Mouse (Mus musculus) E14TG2a.4 (cell line): ENCODE measurements around the gene Arid1a.
A peak's percentile ranks its signal among the peaks of the same experiment; 100 is the strongest.

Source experiments
- H3K27me3 ChIP-seq: 2 replicates; pipeline ENCODE4 v1.6.1; 2014; ENCODE audit warnings: low read length, control low read depth; ENCODE audit not compliant: insufficient read depth
- H3K36me3 ChIP-seq: 2 replicates; pipeline ENCODE4 v1.6.1; 2014; ENCODE audit warnings: low read length, control low read depth; ENCODE audit not compliant: insufficient read depth
- H3K4me1 ChIP-seq: replicated peaks from 2 replicates; pipeline ENCODE4 v1.6.1; 2014; ENCODE audit warnings: low read depth, low read length, control low read depth
- H3K4me3 ChIP-seq: replicated peaks from 2 replicates; pipeline ENCODE4 v1.5.1; 2014; ENCODE audit warnings: mild to moderate bottlenecking, low read length
- H3K9me3 ChIP-seq: 2 replicates; pipeline ENCODE4 v1.6.1; 2014; ENCODE audit warnings: low read length, control low read depth
- CTCF ChIP-seq: conservative IDR thresholded peaks from 2 replicates; pipeline ENCODE4 v1.5.1; 2014; ENCODE audit warnings: low read length
- NANOG ChIP-seq: IDR thresholded peaks from 2 replicates; pipeline ENCODE4 v1.6.1; 2014; ENCODE audit warnings: borderline replicate concordance, low read length, mixed read lengths
- POU5F1 ChIP-seq: IDR thresholded peaks from 2 replicates; pipeline ENCODE4 v1.6.1; 2014; ENCODE audit warnings: low read length, borderline replicate concordance

Arid1a gene

DNA sequence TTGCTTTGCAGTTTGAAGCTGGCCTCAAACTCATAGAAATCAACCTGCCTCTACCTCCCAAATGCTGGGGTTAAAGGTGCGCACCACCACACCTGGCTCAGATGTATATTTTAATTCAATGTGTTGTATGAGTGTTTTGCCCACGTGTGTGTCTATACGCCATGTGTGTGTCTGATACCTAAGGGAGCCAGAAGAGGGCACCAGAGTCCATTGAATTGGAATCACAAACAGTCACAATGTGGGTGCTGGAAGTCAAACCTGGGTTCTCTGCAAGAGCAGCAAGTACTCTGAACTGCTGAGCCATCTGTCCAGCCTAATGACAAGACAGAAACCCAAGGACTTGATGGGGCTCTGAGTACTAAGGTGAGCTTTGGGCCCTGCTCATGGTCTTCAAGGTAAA lies 111.4 kb downstream of the Arid1a start:
- Histone ChIP-seq H3K36me3 (no peaks in the 10 kb centered on the region), H3K4me3 (peak overlapping the region; percentile 60; the same call in 1 of the 2 replicates), H3K9me3 (peaks cover 7% of the 10 kb centered on the region), H3K4me1 (peaks cover 16% of the 10 kb centered on the region), H3K27me3 (0 out of 2 replicates have a peak, but pooled peaks cover 2% of the 10 kb centered on the region)
- TF ChIP-seq NANOG: no peak
- no peak for TF ChIP-seq CTCF
- TF ChIP-seq POU5F1: no peak

- no peak for TF ChIP-seq POU5F1
- no peak for TF ChIP-seq NANOG
- TF ChIP-seq CTCF: no peak
These were observed 122.5 kb downstream of the Arid1a start for GRCm38 (mm10) chr4:133634043-133634410.

DNA sequence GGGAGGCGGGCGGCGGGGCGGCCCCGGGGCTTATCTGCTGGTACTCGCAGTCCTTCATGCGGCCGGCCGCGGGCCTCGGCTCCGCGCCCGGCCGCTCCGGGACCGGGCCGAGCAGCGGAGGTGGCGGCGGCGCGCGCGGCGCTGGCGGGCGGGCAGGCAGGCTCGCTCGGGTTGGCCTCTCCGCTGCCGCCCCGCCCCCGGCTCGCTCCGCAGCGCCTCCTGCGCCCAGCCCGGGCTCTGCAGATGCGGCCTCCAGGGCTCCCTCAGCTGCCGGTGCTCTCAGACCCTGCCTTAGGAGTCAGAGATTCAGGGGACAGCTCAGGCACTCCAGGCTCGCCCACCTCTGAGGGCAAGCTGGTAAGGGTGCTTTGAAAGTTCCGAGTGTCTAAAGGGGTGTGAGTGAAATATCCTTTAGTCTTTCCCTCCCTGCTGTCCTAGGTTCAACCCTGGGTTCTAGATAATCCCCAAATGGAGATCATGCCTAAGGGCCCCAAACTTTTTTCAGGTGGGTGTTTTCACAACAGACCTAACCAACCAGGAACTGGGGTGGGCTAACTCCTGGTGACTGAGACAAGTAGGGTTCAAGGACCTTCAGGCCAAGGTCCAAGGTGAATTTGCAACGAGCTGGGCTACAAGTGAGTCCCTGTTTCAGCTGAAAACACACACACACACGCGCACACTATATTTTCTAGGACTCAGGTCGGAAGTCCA lies 123.1 kb downstream of the Arid1a start:
- Histone ChIP-seq H3K9me3 (no peaks in the 10 kb centered on the region), H3K27me3 (no peaks in the 10 kb centered on the region)
- TF ChIP-seq CTCF: peak; percentile 25; the same call in 1 of the 2 replicates
- no peak for TF ChIP-seq NANOG

More at GRCm38 (mm10) chr4:133634043-133634410, 122.5 kb downstream of the Arid1a start:
- H3K4me3 ChIP-seq: peak overlapping the region; percentile 88
- peaks cover 51% of the 10 kb centered on the region for H3K4me1 ChIP-seq
- no peaks in the 10 kb centered on the region for H3K27me3 ChIP-seq
- no peaks in the 10 kb centered on the region for H3K9me3 ChIP-seq
- peaks cover 23% of the 10 kb centered on the region for H3K36me3 ChIP-seq

DNA sequence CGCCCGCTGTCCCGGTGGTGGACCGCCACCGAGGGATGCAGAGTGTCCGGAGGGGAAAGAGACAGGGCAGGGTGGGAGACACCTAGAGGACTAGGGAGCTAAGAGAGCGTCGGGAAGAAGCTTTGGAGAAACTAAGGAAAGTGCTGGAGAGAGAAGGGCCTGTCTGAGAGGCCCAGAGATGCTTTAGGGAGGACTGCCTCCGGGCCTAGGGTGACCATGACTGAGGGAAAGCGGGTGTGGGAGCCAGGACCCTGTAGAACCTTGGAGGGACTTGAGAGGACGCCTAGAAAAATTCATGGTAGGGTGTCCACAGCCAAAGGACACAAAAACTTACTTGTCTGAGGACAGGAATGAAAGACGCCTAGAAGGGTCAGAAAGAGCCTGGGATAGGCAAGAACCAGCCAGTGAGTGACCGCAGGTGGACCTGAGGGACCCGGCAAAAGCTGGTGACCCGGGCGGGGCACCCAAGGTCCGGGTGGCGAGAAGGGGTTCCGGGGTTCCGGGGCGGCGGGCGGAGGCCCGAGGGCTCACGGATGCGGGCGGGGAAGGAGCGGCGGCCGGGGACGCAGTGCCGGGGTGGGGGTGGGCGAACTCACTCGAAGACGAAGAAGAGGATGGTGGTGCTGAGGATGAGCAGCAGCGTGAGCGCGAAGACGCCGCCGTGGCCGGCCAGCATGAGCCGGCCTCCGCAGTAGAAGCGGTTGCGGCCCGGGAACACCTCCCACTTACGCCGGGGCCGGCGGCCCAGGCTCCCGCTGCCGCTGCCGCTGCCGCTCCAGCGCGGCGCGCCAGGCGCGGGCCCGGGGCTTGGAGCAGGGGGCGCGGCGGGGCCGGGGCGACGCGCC lies 123.9 kb downstream of the Arid1a start:
- Histone ChIP-seq H3K9me3 (no peaks in the 10 kb centered on the region), H3K4me1 (peaks cover 65% of the 10 kb centered on the region), H3K36me3 (peaks cover 31% of the 10 kb centered on the region), H3K4me3 (peak overlapping the region; percentile 88), H3K27me3 (no peaks in the 10 kb centered on the region)
- TF ChIP-seq CTCF (no peak), POU5F1 (no peak), NANOG (no peak)

More for the DNA sequence above, 123.1 kb downstream of the Arid1a start:
- H3K36me3 ChIP-seq: peaks cover 29% of the 10 kb centered on the region
- peak overlapping the region; percentile 88 for H3K4me3 ChIP-seq
- peaks cover 57% of the 10 kb centered on the region for H3K4me1 ChIP-seq

GRCm38 (mm10) chr4:133631769-133632411 lies 124.7 kb downstream of the Arid1a start:
- peaks cover 34% of the 10 kb centered on the region for H3K36me3 ChIP-seq
- H3K4me1 ChIP-seq: peaks cover 70% of the 10 kb centered on the region
- TF ChIP-seq POU5F1 (no peak), CTCF (no peak), NANOG (no peak)
- H3K27me3 ChIP-seq: no peaks in the 10 kb centered on the region
- peak overlapping the region; percentile 88 for H3K4me3 ChIP-seq
- no peaks in the 10 kb centered on the region for H3K9me3 ChIP-seq

GRCm38 (mm10) chr4:133631071-133631768 lies 125.3 kb downstream of the Arid1a start:
- TF ChIP-seq NANOG (no peak), POU5F1 (no peak), CTCF (no peak)
- H3K9me3 ChIP-seq: no peaks in the 10 kb centered on the region
- H3K27me3 ChIP-seq: no peaks in the 10 kb centered on the region
- H3K4me1 ChIP-seq: peaks cover 76% of the 10 kb centered on the region
- H3K36me3 ChIP-seq: peaks cover 41% of the 10 kb centered on the region
- peak overlapping the region; percentile 88 for H3K4me3 ChIP-seq

GRCm38 (mm10) chr4:133630326-133630920 lies 126.1 kb downstream of the Arid1a start:
- Histone ChIP-seq H3K36me3 (peaks cover 45% of the 10 kb centered on the region), H3K4me3 (peak overlapping the region; percentile 88), H3K9me3 (no peaks in the 10 kb centered on the region), H3K27me3 (no peaks in the 10 kb centered on the region), H3K4me1 (peaks cover 80% of the 10 kb centered on the region)
- TF ChIP-seq CTCF: no peak
- TF ChIP-seq NANOG: no peak
- TF ChIP-seq POU5F1: no peak
